Mouse (Mus musculus) spleen, postnatal 4 days (tissue): Measurements from ENCODE around the gene Lrrc51.
A peak's percentile ranks its signal among the peaks of the same experiment; 100 is the strongest.
"Not testable (repeated sequence)": the region's sequence is repeated elsewhere in the genome, so short reads cannot be mapped to it uniquely, and the experiment has no call there.

Experiments used
- DNase-seq, 2 experiments: peaks; one replicate each; pipeline ENCODE4 v3.0.0; 2022; ENCODE audit warnings: low spot score in 2 of 2

Gene Lrrc51

GRCm38 (mm10) chr7:101933751-101934240, at the start of gene Lrrc51, which contains the start of gene Numa1:
Gene Lrrc51 (minus strand): TSS chr7:101933895.
Gene Numa1 (plus strand): TSS chr7:101934111.
- DNase-seq: peak; percentile 95 to 97

GRCm38 (mm10) chr7:101982735-101983134, 49.0 kb upstream of the Lrrc51 start:
- DNase-seq: no peak

- no peak for DNase-seq
Observed at GRCm38 (mm10) chr7:101974505-101974904, 40.8 kb upstream of the Lrrc51 start.

- no peak for DNase-seq
Observed at GRCm38 (mm10) chr7:101973730-101974129, 40.0 kb upstream of the Lrrc51 start.

GRCm38 (mm10) chr7:101971721-101972120, 38.0 kb upstream of the Lrrc51 start:
- DNase-seq: no peak

- peak; percentile 42 to 77 for DNase-seq
Observed at GRCm38 (mm10) chr7:101970821-101971461, 37.2 kb upstream of the Lrrc51 start.

- peak; percentile 81 to 89 for DNase-seq
Observed at GRCm38 (mm10) chr7:101970429-101970775, 36.7 kb upstream of the Lrrc51 start.

GRCm38 (mm10) chr7:101969694-101970428, 36.2 kb upstream of the Lrrc51 start:
- peak; percentile 73 to 88 for DNase-seq

- no peak for DNase-seq
Observed at GRCm38 (mm10) chr7:101968751-101969150, 35.1 kb upstream of the Lrrc51 start.

GRCm38 (mm10) chr7:101967256-101967655, 33.6 kb upstream of the Lrrc51 start:
- no peak for DNase-seq

GRCm38 (mm10) chr7:101965606-101966005, 31.9 kb upstream of the Lrrc51 start:
- DNase-seq: no peak

GRCm38 (mm10) chr7:101964551-101964950, 30.9 kb upstream of the Lrrc51 start:
- DNase-seq: no peak

GRCm38 (mm10) chr7:101963621-101964020, 29.9 kb upstream of the Lrrc51 start:
- no peak for DNase-seq

- no peak for DNase-seq
Observed at GRCm38 (mm10) chr7:101962829-101963228, 29.1 kb upstream of the Lrrc51 start.

- no peak for DNase-seq
Observed at GRCm38 (mm10) chr7:101956911-101957310, 23.2 kb upstream of the Lrrc51 start.

- DNase-seq: no peak
Observed at GRCm38 (mm10) chr7:101956481-101956880, 22.8 kb upstream of the Lrrc51 start.

GRCm38 (mm10) chr7:101955862-101956261, 22.2 kb upstream of the Lrrc51 start:
- DNase-seq: no peak

- DNase-seq: no peak
Observed at GRCm38 (mm10) chr7:101955276-101955675, 21.6 kb upstream of the Lrrc51 start.

- no peak for DNase-seq
Observed at GRCm38 (mm10) chr7:101954163-101954562, 20.5 kb upstream of the Lrrc51 start.

- DNase-seq: no peak
Observed at GRCm38 (mm10) chr7:101952098-101952497, 18.4 kb upstream of the Lrrc51 start.

GRCm38 (mm10) chr7:101951648-101952047, 18.0 kb upstream of the Lrrc51 start:
- DNase-seq: no peak

GRCm38 (mm10) chr7:101949008-101949407, 15.3 kb upstream of the Lrrc51 start:
- DNase-seq: not testable (repeated sequence)

GRCm38 (mm10) chr7:101939758-101940157, 6.1 kb upstream of the Lrrc51 start:
- DNase-seq: no peak
